Mouse (Mus musculus) A20 (cell line): Measurements from ENCODE around the gene Cnih1.
A peak's percentile ranks its signal among the peaks of the same experiment; 100 is the strongest.

ENCODE experiments used
- DNase-seq: peaks from one replicate; pipeline ENCODE4 v3.0.0-alpha.2; 2011; ENCODE audit warnings: low read depth, low spot score

Cnih1 gene

GRCm38 (mm10) chr14:46725743-46726142 lies 62.5 kb downstream of the Cnih1 start:
- DNase-seq: peak; percentile 55
